Mouse (Mus musculus) Patski (cell line): Measurements from ENCODE around the gene Serpina1c. TPM values are rescaled to one million over a fixed set of nuclear protein-coding genes. Genes with fewer than 3 reads are reported as not detected.
"Not testable (repeated sequence)": the region's sequence is repeated elsewhere in the genome, so short reads cannot be mapped to it uniquely, and the experiment has no call there.

Experiments used
- ATAC-seq: fragments of 100-300 bp; one replicate; pipeline ENCODE4 v1.8.0; 2021
- CTCF ChIA-PET: fragments of 350-600 bp; sonication (Branson Sonifier 250); formaldehyde crosslinking; loops from one replicate; lab custom pipeline; 2022; ENCODE audit warnings: inconsistent platforms; lab: Charles Lee
- POLR2A ChIA-PET: fragments of 350-600 bp; sonication (Branson Sonifier 250); formaldehyde crosslinking; loops from one replicate; lab custom pipeline; 2022; ENCODE audit warnings: antibody characterized with exemption, inconsistent platforms; lab: Charles Lee
- DNase-seq: peaks from one replicate; pipeline ENCODE4 v3.0.0-alpha.2; 2011; ENCODE audit warnings: low read depth, low spot score
- H3K27me3 ChIP-seq: fragments of 371-371 bp; one replicate; pipeline ENCODE4 v1.5.1; 2021
- CTCF ChIP-seq: fragments of 100-300 bp; IDR thresholded peaks from one replicate; pipeline ENCODE4 v1.5.1; 2021
- in situ Hi-C: fragments of 300-500 bp; cut with MboI; formaldehyde crosslinking; loops from 3 replicates; pipeline ENCODE4 v1.11.1; 2018; ENCODE audit warnings: low pct_unique_long_range_greater_than_20kb, mixed read lengths
- polyA plus RNA-seq: library from polyadenylated mRNA; unstranded; gene quantifications from one replicate; pipeline ENCODE4 v1.2.3, GENCODE M21; 2021

Gene Serpina1c
- not detected for polyA plus RNA-seq

GRCm38 (mm10) chr12:103904837-103905340 is at the start of gene Serpina1c:
Gene Serpina1c, minus strand, starts transcription at chr12:103904887.
- CTCF ChIA-PET, H3K27me3 ChIP-seq, ATAC-seq, POLR2A ChIA-PET, in situ Hi-C loops, DNase-seq: not testable (repeated sequence)

GRCm38 (mm10) chr12:103952972-103953371 is 48.3 kb upstream of the Serpina1c start:
- ATAC-seq, H3K27me3 ChIP-seq, CTCF ChIA-PET, POLR2A ChIA-PET, DNase-seq: not testable (repeated sequence)
- in situ Hi-C loops = loop anchor here (25.0 kb wide), 1 partner anchor 391 kb away; no protein-coding TSS in a partner anchor

DNA sequence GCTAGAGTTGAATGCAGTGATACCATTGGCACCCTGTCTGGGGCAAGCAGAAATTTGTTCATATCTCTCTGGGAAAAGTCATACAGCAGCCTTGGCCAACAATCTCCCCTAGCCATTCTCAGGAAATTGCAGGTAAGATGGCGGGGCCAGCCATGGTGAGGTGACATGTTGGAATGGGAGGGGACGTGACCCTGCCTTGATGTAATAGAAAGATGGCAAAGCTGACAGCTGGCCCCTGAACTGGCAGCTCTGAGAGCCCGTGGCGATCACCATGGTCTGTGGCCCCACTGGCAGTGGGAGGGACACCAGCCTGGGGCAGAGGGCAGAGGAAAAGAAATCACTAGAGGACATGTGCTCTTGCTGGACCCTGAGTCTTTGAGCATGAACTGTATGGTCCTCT is 41.6 kb upstream of the Serpina1c start:
- POLR2A ChIA-PET = no interaction called here
- no peaks in the 10 kb centered on the region for H3K27me3 ChIP-seq
- TF ChIP-seq CTCF = no peak
- CTCF ChIA-PET = no interaction called here
- DNase-seq = no peak
- in situ Hi-C loops = no loop called here
- no peak for ATAC-seq

DNA sequence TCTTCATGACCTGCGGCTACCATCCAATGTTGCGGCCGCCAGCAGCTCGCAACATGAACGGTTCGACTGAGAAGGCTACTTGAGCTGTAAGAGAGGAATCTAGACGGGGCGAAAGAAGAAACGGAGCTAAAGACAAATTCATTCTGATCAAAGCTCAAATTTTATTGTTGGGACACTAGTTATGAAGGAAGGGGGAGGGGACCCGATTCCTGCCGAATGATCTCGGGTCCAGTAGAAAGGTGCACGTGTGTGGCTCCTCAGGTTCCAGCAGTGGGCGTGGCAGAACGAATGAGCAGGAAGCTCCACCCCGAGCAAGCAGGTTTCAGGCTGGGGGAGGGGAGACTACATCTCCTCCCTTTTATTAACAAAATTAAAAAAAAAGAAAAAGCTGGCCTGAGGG is 4.5 kb upstream of the Serpina1c start:
- DNase-seq, CTCF ChIA-PET, in situ Hi-C loops, ATAC-seq, POLR2A ChIA-PET, H3K27me3 ChIP-seq: not testable (repeated sequence)

DNA sequence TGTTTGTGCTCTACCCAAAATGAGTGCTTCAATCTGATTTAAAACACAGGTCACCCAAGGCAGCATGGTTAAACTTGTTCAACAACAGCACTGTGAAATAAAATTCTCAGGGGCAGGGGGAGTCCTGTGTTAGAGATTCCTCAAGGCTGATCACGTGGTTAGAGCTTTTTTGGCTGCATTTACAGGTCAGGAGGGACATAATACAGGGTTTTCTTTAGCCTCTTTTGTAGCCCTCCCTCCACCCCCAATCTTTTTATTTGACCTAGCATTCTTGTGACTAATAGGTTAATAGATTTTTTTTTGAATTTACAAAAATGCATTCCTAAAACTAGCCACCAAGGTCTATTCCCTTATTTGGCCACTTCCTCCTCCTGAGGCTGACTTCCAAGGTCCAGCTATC is 3.1 kb upstream of the Serpina1c start:
- CTCF ChIA-PET, POLR2A ChIA-PET, H3K27me3 ChIP-seq, DNase-seq, ATAC-seq, in situ Hi-C loops: not testable (repeated sequence)

DNA sequence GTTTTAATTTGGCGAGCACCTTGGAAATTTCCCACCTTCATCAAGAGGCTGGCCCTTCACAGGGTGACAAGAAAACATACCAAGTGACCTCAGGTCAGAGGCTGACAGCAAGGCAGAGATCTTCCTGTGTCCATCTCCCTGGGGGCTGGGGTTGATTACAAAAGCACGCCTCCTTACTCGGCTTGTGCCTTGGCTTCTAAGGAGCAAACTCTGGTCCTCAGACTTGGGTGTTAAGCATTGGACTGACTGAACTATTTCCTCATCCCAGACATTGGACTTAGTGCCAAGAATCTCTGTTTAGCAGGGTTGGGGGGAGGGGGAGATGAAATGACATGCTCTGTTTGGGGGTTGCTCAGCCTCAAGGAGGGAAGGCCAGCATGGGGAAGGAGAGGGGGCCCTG is 2.8 kb downstream of the Serpina1c start:
- POLR2A ChIA-PET, in situ Hi-C loops, DNase-seq, ATAC-seq, CTCF ChIA-PET, H3K27me3 ChIP-seq: not testable (repeated sequence)

DNA sequence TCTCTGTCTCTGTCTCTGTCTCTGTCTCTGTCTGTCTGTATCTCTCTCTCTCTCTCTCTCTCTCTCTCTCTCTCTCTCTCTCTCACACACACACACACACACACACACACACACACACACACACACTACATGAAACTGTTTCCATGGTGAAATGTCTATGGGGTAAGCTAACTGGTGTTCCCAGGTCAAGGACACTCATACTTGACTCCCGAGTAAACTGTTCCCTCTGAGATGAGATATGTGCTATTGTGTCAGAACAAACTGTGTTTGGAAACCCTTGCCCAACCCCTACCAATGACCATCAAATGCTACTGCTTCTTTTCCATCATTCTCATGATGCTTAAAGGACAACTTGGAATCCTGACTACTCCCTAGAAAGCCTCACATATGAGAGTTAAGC is 37.8 kb downstream of the Serpina1c start:
- DNase-seq, in situ Hi-C loops, POLR2A ChIA-PET, ATAC-seq, H3K27me3 ChIP-seq, CTCF ChIA-PET: not testable (repeated sequence)

DNA sequence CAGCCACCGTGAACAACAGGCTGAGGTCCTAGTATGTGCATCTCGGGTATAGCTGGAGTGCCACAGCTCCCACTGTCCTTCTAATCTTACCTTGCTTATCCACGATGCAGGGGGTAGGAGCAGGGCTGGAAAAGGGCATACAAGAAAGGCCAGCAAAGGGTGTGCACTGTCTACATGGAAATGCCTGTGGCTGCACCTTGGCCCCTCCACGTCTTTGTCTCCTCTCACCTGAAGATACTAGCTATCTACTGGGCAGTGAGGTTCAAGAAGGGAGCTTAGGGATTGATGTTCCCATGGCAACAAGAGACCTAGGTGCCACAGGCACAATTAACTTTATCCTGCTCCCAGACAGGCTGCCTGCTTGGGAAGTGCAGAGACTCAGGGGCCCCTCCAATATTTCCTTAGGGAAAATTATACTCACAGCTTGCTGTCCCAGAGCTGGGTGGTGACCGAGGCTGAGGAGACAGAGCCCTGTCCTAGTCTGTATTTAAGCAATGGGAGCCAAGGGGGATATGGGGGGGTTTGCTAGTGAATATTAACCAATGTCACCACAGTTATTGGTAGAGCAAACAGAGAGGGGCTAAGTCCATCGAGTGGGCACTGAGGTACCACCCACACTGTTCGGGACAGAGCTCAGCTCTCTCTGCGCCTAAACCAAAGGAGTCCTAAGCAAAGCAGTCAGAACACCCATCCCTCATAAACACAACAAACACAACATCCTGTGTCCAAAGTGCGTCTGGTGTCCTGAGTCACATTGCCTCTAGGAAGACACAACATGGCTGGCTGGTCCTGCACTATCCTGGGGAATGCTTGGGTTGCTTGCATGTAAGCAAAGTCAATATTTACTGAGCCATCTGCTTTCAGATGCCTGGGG is 41.3 kb downstream of the Serpina1c start, which contains the start of gene Serpina1a:
Gene Serpina1a (minus strand): TSS at position 462 of the 874 bp plus-strand sequence.
- in situ Hi-C loops = not testable (repeated sequence)

GRCm38 (mm10) chr12:103860976-103861375 is 43.7 kb downstream of the Serpina1c start:
- ATAC-seq (no peak), DNase-seq (no peak)
- CTCF ChIA-PET = no interaction called here
- H3K27me3 ChIP-seq = no peaks in the 10 kb centered on the region
- POLR2A ChIA-PET = no interaction called here
- TF ChIP-seq CTCF = no peak
- in situ Hi-C loops = no loop called here

More for the DNA sequence above, 41.3 kb downstream of the Serpina1c start, which contains the start of gene Serpina1a:
- DNase-seq, CTCF ChIA-PET, POLR2A ChIA-PET, ATAC-seq, H3K27me3 ChIP-seq: not testable (repeated sequence)

DNA sequence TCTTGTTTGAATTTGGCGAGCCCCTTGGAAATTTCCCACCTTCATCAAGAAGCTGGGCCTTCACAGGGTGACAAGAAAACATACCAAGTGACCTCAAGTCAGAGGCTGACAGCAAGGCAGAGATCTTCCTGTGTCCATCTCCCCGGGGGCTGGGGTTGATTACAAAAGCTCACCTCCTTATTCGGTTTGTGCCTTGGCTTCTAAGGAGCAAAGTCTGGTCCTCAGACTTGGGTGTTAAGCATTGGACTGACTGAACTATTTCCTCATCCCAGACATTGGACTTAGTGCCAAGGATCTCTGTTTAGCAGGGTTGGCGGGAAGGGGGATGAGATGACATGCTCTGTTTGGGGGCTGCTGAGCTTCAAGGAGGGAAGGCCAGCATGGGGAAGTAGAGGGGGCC is 44.1 kb downstream of the Serpina1c start:
- in situ Hi-C loops, H3K27me3 ChIP-seq, POLR2A ChIA-PET, DNase-seq, CTCF ChIA-PET, ATAC-seq: not testable (repeated sequence)

- DNase-seq, ATAC-seq, H3K27me3 ChIP-seq, POLR2A ChIA-PET, in situ Hi-C loops, CTCF ChIA-PET: not testable (repeated sequence)
Observed at GRCm38 (mm10) chr12:103859584-103859983, 45.1 kb downstream of the Serpina1c start.

GRCm38 (mm10) chr12:103853032-103853431 is 51.7 kb downstream of the Serpina1c start:
- CTCF ChIA-PET, POLR2A ChIA-PET, in situ Hi-C loops, ATAC-seq, H3K27me3 ChIP-seq, DNase-seq: not testable (repeated sequence)
